Mouse (Mus musculus) testis, adult 10 weeks (tissue): Measurements from ENCODE around the gene Borcs8. TPM values are rescaled to one million over a fixed set of nuclear protein-coding genes. Genes with fewer than 3 reads are reported as not detected.

ENCODE experiments used
- polyA plus RNA-seq: library from polyadenylated mRNA; stranded (reverse); fragments of 350-450 nt; fragmentation: Illumina TruSeq; extraction: RNeasy Lipid Tissue Mini Kit (QIAGEN cat#74804); gene quantifications from one replicate; pipeline ENCODE4 v1.2.3, GENCODE M21; 2014; ENCODE audit warnings: low read depth, low replicate concordance

Borcs8 gene
- polyA plus RNA-seq = 10.0 TPM

GRCm38 (mm10) chr8:70139026-70139857, at the start of gene Borcs8, which contains the start of the genes Rfxank and Mef2b:
Borcs8 (plus strand) TSS chr8:70139499.
Rfxank (minus strand) TSS chr8:70139154.
Mef2b (plus strand) TSS chr8:70139711.

GRCm38 (mm10) chr8:70120667-70121066, 18.6 kb upstream of the Borcs8 start, which contains the start of gene Ncan:
Ncan (minus strand) TSS chr8:70120873.

GRCm38 (mm10) chr8:70131166-70131883, 8.0 kb upstream of the Borcs8 start, which contains the start of gene Nr2c2ap:
Nr2c2ap (plus strand) TSS chr8:70131333.

GRCm38 (mm10) chr8:70172043-70172681, 32.9 kb downstream of the Borcs8 start, which contains the start of gene Tmem161a:
Tmem161a (plus strand) TSS chr8:70172356.

Other genes with a start within 250 kb of the Borcs8 start
- gene Tssk6, start 237.3 kb upstream of the Borcs8 start, polyA plus RNA-seq = 0.21 TPM
- gene Ndufa13, start 236.9 kb upstream of the Borcs8 start, polyA plus RNA-seq = 0.39 TPM
- not detected for gene Yjefn3, start 236.8 kb upstream of the Borcs8 start, polyA plus RNA-seq
- 7.2 TPM for gene Gatad2a, start 143.1 kb upstream of the Borcs8 start, polyA plus RNA-seq
- 7.5 TPM for gene Mau2, start 96.8 kb upstream of the Borcs8 start, polyA plus RNA-seq
- gene Sugp1, start 96.7 kb upstream of the Borcs8 start, polyA plus RNA-seq = 18.5 TPM
- 0.66 TPM for gene Tm6sf2, start 66.6 kb upstream of the Borcs8 start, polyA plus RNA-seq
- 0.06 TPM for gene Hapln4, start 56.0 kb upstream of the Borcs8 start, polyA plus RNA-seq
- 0.62 TPM for gene Ncan, start 18.6 kb upstream of the Borcs8 start, polyA plus RNA-seq
- gene Nr2c2ap, start 8.2 kb upstream of the Borcs8 start, polyA plus RNA-seq = 0.80 TPM
- 0.57 TPM for gene Rfxank, start 345 bp upstream of the Borcs8 start, polyA plus RNA-seq
- not detected for gene Mef2b, start 212 bp downstream of the Borcs8 start, polyA plus RNA-seq
- gene Tmem161a, start 32.9 kb downstream of the Borcs8 start, polyA plus RNA-seq = 1.4 TPM
- 0.84 TPM for gene Slc25a42, start 72.8 kb downstream of the Borcs8 start, polyA plus RNA-seq
- gene Sugp2, start 94.7 kb downstream of the Borcs8 start, polyA plus RNA-seq = 123 TPM
- 0.36 TPM for gene Armc6, start 95.0 kb downstream of the Borcs8 start, polyA plus RNA-seq
- 0.17 TPM for gene Homer3, start 143.3 kb downstream of the Borcs8 start, polyA plus RNA-seq
- gene Ddx49, start 163.0 kb downstream of the Borcs8 start, polyA plus RNA-seq = 10.8 TPM
- 1.9 TPM for gene Cope, start 163.0 kb downstream of the Borcs8 start, polyA plus RNA-seq
- not detected for gene Cers1, start 176.3 kb downstream of the Borcs8 start, polyA plus RNA-seq
- gene Gdf1, start 190.3 kb downstream of the Borcs8 start, polyA plus RNA-seq = not detected
- 3.9 TPM for gene Upf1, start 213.8 kb downstream of the Borcs8 start, polyA plus RNA-seq
- 3.0 TPM for gene Comp, start 234.1 kb downstream of the Borcs8 start, polyA plus RNA-seq